ENCODE assay signal across 10 mouse cellular contexts in genomic region chr11:70017199-70017767, GRCm38 (mm10). TPM values are rescaled to one million over a fixed set of nuclear protein-coding genes. Genes with fewer than 3 reads are reported as not detected.
DNase-seq lines count a peak whose midpoint lies in the region; ATAC-seq and TF ChIP-seq lines count a peak whose summit lies in the region.
"Had no signal": no experiment of that assay in that cellular context is flagged by ENCODE, and none has a peak within 500 bp of the region (broad histone marks: within the 10 kb centered on the region; RNA-seq: fewer than 3 reads in every experiment).

No protein-coding gene starts in this region.

- ATAC-seq in limb, embryonic 13.5 days (ENCODE audit: low FRiP score, low read depth): no peak

- peaks cover 12% of the 10 kb centered on the region for H3K36me3 ChIP-seq in heart, embryonic 10.5 days
- no peaks in the 10 kb centered on the region for H3K36me3 ChIP-seq in thymus, adult 2 months (ENCODE audit: control insufficient read depth, insufficient read depth, low read length)
- peaks cover 18% of the 10 kb centered on the region for H3K36me3 ChIP-seq in limb, embryonic 13.5 days

- peak overlapping the region; percentile 90 for H3K4me2 ChIP-seq in limb, embryonic 13.5 days (replicated peaks)

- peak overlapping the region; percentile 93 for H3K27ac ChIP-seq in heart, embryonic 10.5 days
- H3K27ac ChIP-seq in thymus, adult 2 months (ENCODE audit: control insufficient read depth, insufficient read depth, low read length): 0 out of 2 replicates have a peak overlapping the region, but pooled peaks have one; percentile 49
- peak overlapping the region; percentile 95 for H3K27ac ChIP-seq in limb, embryonic 13.5 days

- TF ChIP-seq POLR2A in thymus, adult 2 months (IDR thresholded peaks at IDR 0.05; ENCODE audit: control insufficient read depth, extremely low read depth, insufficient read depth, low read length, poor library complexity): no peak

- peak overlapping the region; percentile 91 for H3K9ac ChIP-seq in limb, embryonic 13.5 days

- peak overlapping the region; percentile 72 for H3K4me3 ChIP-seq in heart, embryonic 10.5 days
- H3K4me3 ChIP-seq in thymus, adult 2 months (ENCODE audit: control insufficient read depth, insufficient read depth, low read length): no peak overlapping the region
- H3K4me3 ChIP-seq in limb, embryonic 13.5 days: peak overlapping the region; percentile 75

- DNase-seq in heart, embryonic 10.5 days (ENCODE audit: low spot score): no peak
- DNase-seq in heart, adult 9 months (ENCODE audit: low spot score in 2 of 2): no peak
- no peak for DNase-seq in thymus, adult 2 months
- DNase-seq in thymus, postnatal 36 days: no peak
- no peak for DNase-seq in right cerebral cortex, postnatal 14 days
- no peak for DNase-seq in spleen, adult 12 weeks (ENCODE audit: low spot score)
- DNase-seq in gastrocnemius, adult 18-20 months (ENCODE audit: low spot score): no peak
- DNase-seq: embryo, embryonic 11 days; lung, postnatal 14 days had no signal

- 41% methylated on average over 7 of the region's 7 CpGs for WGBS in heart, embryonic 10.5 days
- 78% methylated on average over 7 of the region's 7 CpGs for WGBS in thymus, adult 2 months
- WGBS in limb, embryonic 13.5 days: 40% methylated on average over 7 of the region's 7 CpGs

- H3K4me1 ChIP-seq in heart, embryonic 10.5 days: peaks cover 59% of the 10 kb centered on the region
- peaks cover 48% of the 10 kb centered on the region for H3K4me1 ChIP-seq in thymus, adult 2 months (replicated peaks; ENCODE audit: control insufficient read depth, insufficient read depth, low read length)
- peaks cover 58% of the 10 kb centered on the region for H3K4me1 ChIP-seq in limb, embryonic 13.5 days

- H3K9me3 ChIP-seq in heart, embryonic 10.5 days: no peaks in the 10 kb centered on the region
- H3K9me3 ChIP-seq in limb, embryonic 13.5 days: no peaks in the 10 kb centered on the region

- H3K27me3 ChIP-seq in heart, embryonic 10.5 days (ENCODE audit: insufficient read depth, poor library complexity, severe bottlenecking): no peaks in the 10 kb centered on the region
- H3K27me3 ChIP-seq in thymus, adult 2 months (ENCODE audit: control insufficient read depth, insufficient read depth, low read length): no peaks in the 10 kb centered on the region
- H3K27me3 ChIP-seq in limb, embryonic 13.5 days: no peaks in the 10 kb centered on the region

- no peak for TF ChIP-seq CTCF in thymus, adult 2 months (IDR thresholded peaks at IDR 0.05; ENCODE audit: borderline replicate concordance, control insufficient read depth, extremely low read depth, insufficient read depth, low read length, poor library complexity)

RNA-seq across cellular contexts. Expression of gene Dlg4, which starts 0.5 kb away (rescaled TPM):
- 5.7 and 9.3 TPM in 2 replicates for polyA plus RNA-seq in heart, embryonic 10.5 days (2016; fragmentation: Nextera tagmentation; extraction: Ambion mirVana)
- polyA plus RNA-seq in thymus, adult 2 months (2012; rRNA removed): 71.7 and 72.1 TPM in 2 replicates
- 14.2 and 14.8 TPM in 2 replicates for polyA plus RNA-seq in limb, embryonic 13.5 days (2015; fragmentation: Nextera tagmentation; extraction: Ambion mirVana)
- total RNA-seq in gastrocnemius, adult 18-20 months (2021): 1 to 10 TPM; 3.4 to 5.3 TPM

RNA-seq across cellular contexts. Expression of gene Acadvl, which starts 2.1 kb away (rescaled TPM):
- 79.1 and 102 TPM in 2 replicates for polyA plus RNA-seq in heart, embryonic 10.5 days (2016; fragmentation: Nextera tagmentation; extraction: Ambion mirVana)
- 88.5 and 110 TPM in 2 replicates for polyA plus RNA-seq in thymus, adult 2 months (2012; rRNA removed)
- polyA plus RNA-seq in limb, embryonic 13.5 days (2015; fragmentation: Nextera tagmentation; extraction: Ambion mirVana): 76.0 and 81.1 TPM in 2 replicates
- 100 to 1,000 TPM; 319 to 378 TPM for total RNA-seq in gastrocnemius, adult 18-20 months (2021)

RNA-seq across cellular contexts. Expression of gene Dvl2, which starts 16.9 kb away (rescaled TPM):
- 29.5 and 40.3 TPM in 2 replicates for polyA plus RNA-seq in heart, embryonic 10.5 days (2016; fragmentation: Nextera tagmentation; extraction: Ambion mirVana)
- 52.4 and 55.7 TPM in 2 replicates for polyA plus RNA-seq in thymus, adult 2 months (2012; rRNA removed)
- polyA plus RNA-seq in limb, embryonic 13.5 days (2015; fragmentation: Nextera tagmentation; extraction: Ambion mirVana): 54.3 and 59.8 TPM in 2 replicates
- total RNA-seq in gastrocnemius, adult 18-20 months (2021): 1 to 10 TPM; 3.5 to 4.3 TPM

RNA-seq across cellular contexts. Expression of gene Phf23, which starts 21.7 kb away (rescaled TPM):
- polyA plus RNA-seq in heart, embryonic 10.5 days (2016; fragmentation: Nextera tagmentation; extraction: Ambion mirVana): 51.8 and 73.3 TPM in 2 replicates
- 36.5 and 43.4 TPM in 2 replicates for polyA plus RNA-seq in thymus, adult 2 months (2012; rRNA removed)
- 95.9 and 101 TPM in 2 replicates for polyA plus RNA-seq in limb, embryonic 13.5 days (2015; fragmentation: Nextera tagmentation; extraction: Ambion mirVana)
- 10 to 100 TPM; 18.0 to 19.2 TPM for total RNA-seq in gastrocnemius, adult 18-20 months (2021)

RNA-seq across cellular contexts. Expression of gene Gabarap, which starts 26.3 kb away (rescaled TPM):
- polyA plus RNA-seq in heart, embryonic 10.5 days (2016; fragmentation: Nextera tagmentation; extraction: Ambion mirVana): 365 and 379 TPM in 2 replicates
- polyA plus RNA-seq in thymus, adult 2 months (2012; rRNA removed): 270 and 395 TPM in 2 replicates
- polyA plus RNA-seq in limb, embryonic 13.5 days (2015; fragmentation: Nextera tagmentation; extraction: Ambion mirVana): 499 and 506 TPM in 2 replicates
- 100 to 1,000 TPM; 211 to 222 TPM for total RNA-seq in gastrocnemius, adult 18-20 months (2021)
